Mouse (Mus musculus): ENCODE data around the gene Maf. TPM values are rescaled to one million over a fixed set of nuclear protein-coding genes. Genes with fewer than 3 reads are reported as not detected.

Maf gene
- total RNA-seq (2017) = 4.6 to 9.1 TPM (median 5.0 TPM) in 3 replicates

- peak; percentile 90 for ATAC-seq (replicated peaks; ENCODE audit: insufficient number of reproducible peaks, low FRiP score, low TSS enrichment, poor library complexity, severe bottlenecking)
Measured at GRCm38 (mm10) chr8:115707731-115708590, at the start of gene Maf. Gene Maf (minus strand): TSS chr8:115707794.

GRCm38 (mm10) chr8:115756965-115757364 is 49.4 kb upstream of the Maf start:
- ATAC-seq (replicated peaks; ENCODE audit: insufficient number of reproducible peaks, low FRiP score, low TSS enrichment, poor library complexity, severe bottlenecking) = no peak

- no peak for ATAC-seq (replicated peaks; ENCODE audit: insufficient number of reproducible peaks, low FRiP score, low TSS enrichment, poor library complexity, severe bottlenecking)
Measured at GRCm38 (mm10) chr8:115756027-115756426, 48.4 kb upstream of the Maf start.

- ATAC-seq (replicated peaks; ENCODE audit: insufficient number of reproducible peaks, low FRiP score, low TSS enrichment, poor library complexity, severe bottlenecking) = no peak
Measured at GRCm38 (mm10) chr8:115754694-115755093, 47.1 kb upstream of the Maf start.

GRCm38 (mm10) chr8:115753801-115754200 is 46.2 kb upstream of the Maf start:
- ATAC-seq (replicated peaks; ENCODE audit: insufficient number of reproducible peaks, low FRiP score, low TSS enrichment, poor library complexity, severe bottlenecking) = no peak

GRCm38 (mm10) chr8:115747426-115747825 is 39.8 kb upstream of the Maf start:
- no peak for ATAC-seq (replicated peaks; ENCODE audit: insufficient number of reproducible peaks, low FRiP score, low TSS enrichment, poor library complexity, severe bottlenecking)

- no peak for ATAC-seq (replicated peaks; ENCODE audit: insufficient number of reproducible peaks, low FRiP score, low TSS enrichment, poor library complexity, severe bottlenecking)
Measured at GRCm38 (mm10) chr8:115745648-115746047, 38.1 kb upstream of the Maf start.

- ATAC-seq (replicated peaks; ENCODE audit: insufficient number of reproducible peaks, low FRiP score, low TSS enrichment, poor library complexity, severe bottlenecking) = no peak
Measured at GRCm38 (mm10) chr8:115743441-115743840, 35.8 kb upstream of the Maf start.

- no peak for ATAC-seq (replicated peaks; ENCODE audit: insufficient number of reproducible peaks, low FRiP score, low TSS enrichment, poor library complexity, severe bottlenecking)
Measured at GRCm38 (mm10) chr8:115742646-115743045, 35.1 kb upstream of the Maf start.

GRCm38 (mm10) chr8:115741964-115742363 is 34.4 kb upstream of the Maf start:
- no peak for ATAC-seq (replicated peaks; ENCODE audit: insufficient number of reproducible peaks, low FRiP score, low TSS enrichment, poor library complexity, severe bottlenecking)

- ATAC-seq (replicated peaks; ENCODE audit: insufficient number of reproducible peaks, low FRiP score, low TSS enrichment, poor library complexity, severe bottlenecking) = no peak
Measured at GRCm38 (mm10) chr8:115739756-115740155, 32.2 kb upstream of the Maf start.

GRCm38 (mm10) chr8:115732401-115732800 is 24.8 kb upstream of the Maf start:
- ATAC-seq (replicated peaks; ENCODE audit: insufficient number of reproducible peaks, low FRiP score, low TSS enrichment, poor library complexity, severe bottlenecking) = no peak

- no peak for ATAC-seq (replicated peaks; ENCODE audit: insufficient number of reproducible peaks, low FRiP score, low TSS enrichment, poor library complexity, severe bottlenecking)
Measured at GRCm38 (mm10) chr8:115726807-115727206, 19.2 kb upstream of the Maf start.

- ATAC-seq (replicated peaks; ENCODE audit: insufficient number of reproducible peaks, low FRiP score, low TSS enrichment, poor library complexity, severe bottlenecking) = no peak
Measured at GRCm38 (mm10) chr8:115726231-115726630, 18.6 kb upstream of the Maf start.

- no peak for ATAC-seq (replicated peaks; ENCODE audit: insufficient number of reproducible peaks, low FRiP score, low TSS enrichment, poor library complexity, severe bottlenecking)
Measured at GRCm38 (mm10) chr8:115719126-115719525, 11.5 kb upstream of the Maf start.

GRCm38 (mm10) chr8:115718621-115719020 is 11.0 kb upstream of the Maf start:
- ATAC-seq (replicated peaks; ENCODE audit: insufficient number of reproducible peaks, low FRiP score, low TSS enrichment, poor library complexity, severe bottlenecking) = no peak

GRCm38 (mm10) chr8:115715262-115715661 is 7.7 kb upstream of the Maf start:
- ATAC-seq (replicated peaks; ENCODE audit: insufficient number of reproducible peaks, low FRiP score, low TSS enrichment, poor library complexity, severe bottlenecking) = no peak

- ATAC-seq (replicated peaks; ENCODE audit: insufficient number of reproducible peaks, low FRiP score, low TSS enrichment, poor library complexity, severe bottlenecking) = no peak
Measured at GRCm38 (mm10) chr8:115711106-115711505, 3.5 kb upstream of the Maf start.

- no peak for ATAC-seq (replicated peaks; ENCODE audit: insufficient number of reproducible peaks, low FRiP score, low TSS enrichment, poor library complexity, severe bottlenecking)
Measured at GRCm38 (mm10) chr8:115709931-115710330, 2.3 kb upstream of the Maf start.

- no peak for ATAC-seq (replicated peaks; ENCODE audit: insufficient number of reproducible peaks, low FRiP score, low TSS enrichment, poor library complexity, severe bottlenecking)
Measured at GRCm38 (mm10) chr8:115708936-115709780, 1.6 kb upstream of the Maf start.

All from monocyte, adult 5-6 weeks (primary cell).